In the genomic region with DNA sequence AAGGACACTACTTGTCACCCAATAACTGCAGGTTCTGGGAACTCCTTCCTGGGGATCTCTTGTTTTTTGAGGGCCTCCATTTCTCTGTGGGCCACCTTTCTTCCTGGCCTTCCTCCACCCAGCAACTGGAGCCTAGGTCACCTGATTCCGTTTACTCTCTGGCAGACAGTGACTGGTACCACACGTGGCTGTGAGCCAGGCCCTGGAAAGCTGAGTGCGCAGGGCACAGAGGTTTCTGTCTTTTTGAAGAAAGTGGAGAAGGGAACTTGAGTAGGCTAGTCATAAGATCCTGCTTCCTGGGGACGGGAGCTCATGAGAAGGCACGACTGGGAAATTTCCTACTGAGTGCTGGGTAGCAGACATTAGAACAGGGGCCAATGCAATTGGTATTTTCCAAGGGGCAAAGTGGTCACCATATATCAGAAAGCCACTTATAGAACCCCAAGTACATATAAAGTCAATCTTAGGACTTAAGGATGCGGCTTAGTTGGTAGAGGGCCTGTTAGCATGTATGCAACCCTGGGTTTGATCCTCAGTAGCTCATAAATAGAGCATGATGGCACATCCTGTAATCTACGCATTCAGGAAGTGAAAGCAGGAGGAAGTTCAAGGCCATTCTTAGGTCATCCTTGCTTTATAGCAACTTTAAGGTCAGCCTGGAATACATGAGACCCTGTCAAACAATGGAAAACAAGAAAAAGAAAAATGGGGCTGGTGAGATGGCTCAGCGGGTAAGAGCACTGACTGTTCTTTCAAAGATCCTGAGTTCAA, we compare ENCODE assay signal across 10 mouse cellular contexts. TPM values are rescaled to one million over a fixed set of nuclear protein-coding genes. Genes with fewer than 3 reads are reported as not detected.
DNase-seq lines count a peak whose midpoint lies in the region; ATAC-seq lines count a peak whose summit lies in the region.
"Had no signal": no experiment of that assay in that cellular context is flagged by ENCODE, and none has a peak within 500 bp of the region (broad histone marks: within the 10 kb centered on the region; RNA-seq: fewer than 3 reads in every experiment).

No protein-coding gene starts in this region.

- ATAC-seq in erythroid progenitor cell, adult 5-6 weeks (replicated peaks; ENCODE audit: low FRiP score, poor library complexity, severe bottlenecking), result no peak
- ATAC-seq: forebrain, embryonic 14.5 days; midbrain, embryonic 13.5 days had no signal

- peak; percentile 43 for DNase-seq in kidney, adult 9 months
- no peak for DNase-seq in kidney, postnatal 10 days
- peak; percentile 47 for DNase-seq in 416B (ENCODE audit: low read depth)
- DNase-seq in brain, adult 2 months (ENCODE audit: low read depth, low spot score), result peak; percentile 44
- DNase-seq in kidney, postnatal 36 days, result peak; percentile 63 to 71
- DNase-seq in urinary bladder, postnatal 4 days (ENCODE audit: low spot score in 2 of 2), result no peak
- DNase-seq: thymus, adult 2 months had no signal

RNA-seq across cellular contexts. Expression of gene Cdkn2aipnl, which starts 45.9 kb away (rescaled TPM):
- 39.0 and 45.0 TPM in 2 replicates for total RNA-seq in erythroid progenitor cell, adult 5-6 weeks (2015; ENCODE audit: low replicate concordance)
- total RNA-seq in erythroid progenitor cell, adult 5-6 weeks (2017; ENCODE audit: low replicate concordance), result 16.0 and 27.9 TPM in 2 replicates

Comparison
In these comparisons a context has a peak if more than half of its experiments do, and no peak if none do; other contexts are left out.
1. DNase-seq: peak in kidney, adult 9 months (single experiment), 416B (single experiment), brain, adult 2 months (single experiment) and kidney, postnatal 36 days (2 of 2); none in kidney, postnatal 10 days (single experiment) and urinary bladder, postnatal 4 days (0 of 2).